Mouse (Mus musculus) monocyte, adult 5-6 weeks (primary cell): ENCODE measurements around the gene Bicc1. TPM values are rescaled to one million over a fixed set of nuclear protein-coding genes. Genes with fewer than 3 reads are reported as not detected.

Experiments used
- total RNA-seq: library from RNA; stranded (forward); fragments of 200-1000, 200-491, 200-594 nt; gene quantifications from 3 replicates; pipeline ENCODE4 v1.2.3, GENCODE M21; 2017

Gene Bicc1
- total RNA-seq, 1 experiment from 2014 or later = not detected

Other genes with a start within 250 kb of the Bicc1 start
- 75.9 to 134 TPM (median 89.0 TPM) in 3 replicates for gene Tfam, start 78.6 kb upstream of the Bicc1 start, total RNA-seq
- 19.4 to 37.4 TPM (median 31.1 TPM) in 3 replicates for gene Ube2d1, start 125.6 kb upstream of the Bicc1 start, total RNA-seq
- gene Cisd1, start 185.3 kb upstream of the Bicc1 start, total RNA-seq = 7.3 to 9.7 TPM (median 9.0 TPM) in 3 replicates
- 30.9 to 36.9 TPM (median 31.1 TPM) in 3 replicates for gene Ipmk, start 188.1 kb upstream of the Bicc1 start, total RNA-seq